Comparison of ENCODE assay signal across 20 mouse cellular contexts in genomic region chr13:24717677-24718076, GRCm38 (mm10). TPM values are rescaled to one million over a fixed set of nuclear protein-coding genes. Genes with fewer than 3 reads are reported as not detected.
DNase-seq lines count a peak whose midpoint lies in the region; ATAC-seq and TF ChIP-seq lines count a peak whose summit lies in the region.
"Had no signal": no experiment of that assay in that cellular context is flagged by ENCODE, and none has a peak within 500 bp of the region (broad histone marks: within the 10 kb centered on the region; RNA-seq: fewer than 3 reads in every experiment).

No protein-coding gene starts in this region.

- no peaks in the 10 kb centered on the region for H3K36me3 ChIP-seq in kidney, embryonic 15.5 days
- H3K36me3 ChIP-seq in lung, embryonic 14.5 days (ENCODE audit: insufficient read depth), result no peaks in the 10 kb centered on the region
- H3K36me3 ChIP-seq in intestine, postnatal 0 days (ENCODE audit: control insufficient read depth, insufficient read depth), result no peaks in the 10 kb centered on the region
- H3K36me3 ChIP-seq: embryonic facial prominence, embryonic 10.5 days had no signal

- no peak for ATAC-seq in kidney, embryonic 15.5 days (replicated peaks; ENCODE audit: low FRiP score)
- ATAC-seq in lung, embryonic 14.5 days (ENCODE audit: insufficient read depth), result no peak
- ATAC-seq in intestine, postnatal 0 days, result peak; percentile 51
- ATAC-seq: forebrain, embryonic 15.5 days had no signal

- no peak for TF ChIP-seq POLR2A in lung, adult 2 months (IDR thresholded peaks at IDR 0.05; ENCODE audit: borderline replicate concordance, extremely low read depth, low read depth, low read length)

- peaks cover 25% of the 10 kb centered on the region for H3K4me1 ChIP-seq in kidney, embryonic 15.5 days
- H3K4me1 ChIP-seq in lung, embryonic 14.5 days (ENCODE audit: insufficient read depth), result peaks cover 2% of the 10 kb centered on the region; the same call in 1 of the 2 replicates
- H3K4me1 ChIP-seq in lung, adult 2 months (ENCODE audit: control insufficient read depth, insufficient read depth, low read length), result peaks cover 8% of the 10 kb centered on the region
- no peaks in the 10 kb centered on the region for H3K4me1 ChIP-seq in intestine, postnatal 0 days (replicated peaks; ENCODE audit: control insufficient read depth, insufficient read depth, low read length)

- H3K27me3 ChIP-seq in kidney, embryonic 15.5 days, result no peaks in the 10 kb centered on the region
- H3K27me3 ChIP-seq in lung, embryonic 14.5 days (ENCODE audit: insufficient read depth, low read length), result no peaks in the 10 kb centered on the region
- no peaks in the 10 kb centered on the region for H3K27me3 ChIP-seq in intestine, postnatal 0 days (replicated peaks; ENCODE audit: control insufficient read depth, insufficient read depth, low read length)
- H3K27me3 ChIP-seq: forebrain, embryonic 15.5 days; heart, embryonic 15.5 days had no signal

- H3K9ac ChIP-seq in kidney, embryonic 15.5 days, result no peak overlapping the region
- no peak overlapping the region for H3K9ac ChIP-seq in lung, embryonic 14.5 days
- no peak overlapping the region for H3K9ac ChIP-seq in intestine, postnatal 0 days (ENCODE audit: low read depth, low read length)
- H3K9ac ChIP-seq: forebrain, embryonic 15.5 days; heart, embryonic 15.5 days; hindbrain, embryonic 13.5 days had no signal

- TF ChIP-seq CTCF in lung, embryonic 14.5 days (IDR thresholded peaks at IDR 0.05; ENCODE audit: low read depth), result 0 out of 2 replicates have a peak, but pooled peaks have one; percentile 2
- no peak for TF ChIP-seq CTCF in lung, adult 2 months (IDR thresholded peaks at IDR 0.05; ENCODE audit: insufficient read depth, low read length)
- TF ChIP-seq CTCF in intestine, postnatal 0 days (IDR thresholded peaks at IDR 0.05; ENCODE audit: low read depth), result no peak

- H3K4me3 ChIP-seq in kidney, embryonic 15.5 days (replicated peaks), result no peak overlapping the region
- H3K4me3 ChIP-seq in lung, embryonic 14.5 days (ENCODE audit: low read depth, low read length), result no peak overlapping the region
- no peak overlapping the region for H3K4me3 ChIP-seq in lung, adult 2 months (replicated peaks; ENCODE audit: extremely low read depth, low read depth, low read length)
- no peak overlapping the region for H3K4me3 ChIP-seq in intestine, postnatal 0 days (ENCODE audit: low read depth, low read length)
- H3K4me3 ChIP-seq: embryonic facial prominence, embryonic 10.5 days; forebrain, embryonic 15.5 days; heart, embryonic 15.5 days; hindbrain, embryonic 13.5 days had no signal

- DNase-seq in kidney, adult 8-10 months, result no peak
- no peak for DNase-seq in lung, embryonic 14.5 days
- no peak for DNase-seq in lung, adult 2 months
- no peak for DNase-seq in urinary bladder, postnatal 14 days (ENCODE audit: low spot score)
- DNase-seq: adrenal gland, adult 2 months; adrenal gland, postnatal 25 days; cerebellum, adult 18-20 months; cerebellum, adult 9-11 months; cerebellum, postnatal 36 days; gastrocnemius, postnatal 36 days; heart, adult 18-20 months; heart, postnatal 14 days had no signal

- no peak overlapping the region for H3K4me2 ChIP-seq in kidney, embryonic 15.5 days
- H3K4me2 ChIP-seq in lung, embryonic 14.5 days, result no peak overlapping the region
- H3K4me2 ChIP-seq in intestine, postnatal 0 days (replicated peaks; ENCODE audit: low read depth), result peak overlapping the region; percentile 18; the same call in 1 of the 2 replicates
- H3K4me2 ChIP-seq: forebrain, embryonic 15.5 days; heart, embryonic 11.5 days; heart, embryonic 15.5 days; hindbrain, embryonic 13.5 days had no signal

- no peaks in the 10 kb centered on the region for H3K9me3 ChIP-seq in kidney, embryonic 15.5 days (replicated peaks)
- H3K9me3 ChIP-seq in lung, embryonic 14.5 days (ENCODE audit: low read depth, low read length), result no peaks in the 10 kb centered on the region
- H3K9me3 ChIP-seq in intestine, postnatal 0 days (ENCODE audit: control insufficient read depth), result 0 out of 2 replicates have a peak, but pooled peaks cover 3% of the 10 kb centered on the region
- H3K9me3 ChIP-seq: embryonic facial prominence, embryonic 10.5 days; forebrain, embryonic 15.5 days; heart, embryonic 15.5 days; hindbrain, embryonic 13.5 days had no signal

- 73% methylated on average over 7 of the region's 7 CpGs for WGBS in kidney, embryonic 15.5 days
- WGBS in lung, embryonic 14.5 days, result 61% methylated on average over 7 of the region's 7 CpGs
- 53% methylated on average over 7 of the region's 7 CpGs for WGBS in lung, adult 2 months
- WGBS in intestine, postnatal 0 days, result 43% methylated on average over 7 of the region's 7 CpGs

- peak overlapping the region; percentile 29 for H3K27ac ChIP-seq in kidney, embryonic 15.5 days
- no peak overlapping the region; the same call in 1 of the 2 replicates for H3K27ac ChIP-seq in lung, embryonic 14.5 days (ENCODE audit: low read depth)
- H3K27ac ChIP-seq in intestine, postnatal 0 days (ENCODE audit: low read depth, low read length), result peak overlapping the region; percentile 51; the same call in 1 of the 2 replicates
- H3K27ac ChIP-seq: embryonic facial prominence, embryonic 10.5 days; forebrain, embryonic 15.5 days; heart, embryonic 15.5 days; hindbrain, embryonic 13.5 days had no signal

RNA-seq across cellular contexts. Expression of gene Armh2, which starts 23.4 kb away (rescaled TPM):
- polyA plus RNA-seq in kidney, embryonic 15.5 days (2015; fragmentation: Nextera tagmentation; extraction: Ambion mirVana), result not detected in 2 replicates
- 0.30 TPM in 1 of 2 replicates, not detected in the other for polyA plus RNA-seq in lung, embryonic 14.5 days (2014; fragmentation: Nextera tagmentation; extraction: Ambion mirVana)
- not detected in 2 replicates for polyA plus RNA-seq in lung, adult 2 months (2012; rRNA removed)
- polyA plus RNA-seq in intestine, postnatal 0 days (2015; fragmentation: Nextera tagmentation; extraction: Ambion mirVana), result not detected in 2 replicates
- polyA plus RNA-seq: adrenal gland, adult 2 months; embryonic facial prominence, embryonic 14.5 days; forebrain, embryonic 15.5 days; heart, embryonic 11.5 days; heart, embryonic 15.5 days; hindbrain, embryonic 13.5 days had no signal

RNA-seq across cellular contexts. Expression of gene Gmnn, which starts 44.0 kb away (rescaled TPM):
- 115 and 117 TPM in 2 replicates for polyA plus RNA-seq in kidney, embryonic 15.5 days (2015; fragmentation: Nextera tagmentation; extraction: Ambion mirVana)
- polyA plus RNA-seq in lung, embryonic 14.5 days (2014; fragmentation: Nextera tagmentation; extraction: Ambion mirVana), result 134 and 135 TPM in 2 replicates
- polyA plus RNA-seq in lung, adult 2 months (2012; rRNA removed), result 2.2 and 3.2 TPM in 2 replicates
- 47.7 and 50.6 TPM in 2 replicates for polyA plus RNA-seq in intestine, postnatal 0 days (2015; fragmentation: Nextera tagmentation; extraction: Ambion mirVana)
- polyA plus RNA-seq: adrenal gland, adult 2 months had no signal

Comparison
In these comparisons a context has a peak if more than half of its experiments do, and no peak if none do; other contexts are left out.
1. RNA of gene Gmnn, which starts 44.0 kb away (polyA plus RNA-seq): 134 to 135 TPM in lung, embryonic 14.5 days, 115 to 117 TPM in kidney, embryonic 15.5 days and 47.7 to 50.6 TPM in intestine, postnatal 0 days; 2.2 to 3.2 TPM in lung, adult 2 months; every median in the first group is over 10 times any median in the second.